Mouse (Mus musculus) B cell, adult 62 days (primary cell): ENCODE results near the gene Mfsd1. TPM values are rescaled to one million over a fixed set of nuclear protein-coding genes. Genes with fewer than 3 reads are reported as not detected.

Experiments
- total RNA-seq: library from RNA; stranded (reverse); gene quantifications from 4 replicates; pipeline ENCODE4 v1.2.4, GENCODE M21; 2023

Gene Mfsd1
- 47.7 to 58.5 TPM (median 52.0 TPM) in 4 replicates for total RNA-seq

DNA sequence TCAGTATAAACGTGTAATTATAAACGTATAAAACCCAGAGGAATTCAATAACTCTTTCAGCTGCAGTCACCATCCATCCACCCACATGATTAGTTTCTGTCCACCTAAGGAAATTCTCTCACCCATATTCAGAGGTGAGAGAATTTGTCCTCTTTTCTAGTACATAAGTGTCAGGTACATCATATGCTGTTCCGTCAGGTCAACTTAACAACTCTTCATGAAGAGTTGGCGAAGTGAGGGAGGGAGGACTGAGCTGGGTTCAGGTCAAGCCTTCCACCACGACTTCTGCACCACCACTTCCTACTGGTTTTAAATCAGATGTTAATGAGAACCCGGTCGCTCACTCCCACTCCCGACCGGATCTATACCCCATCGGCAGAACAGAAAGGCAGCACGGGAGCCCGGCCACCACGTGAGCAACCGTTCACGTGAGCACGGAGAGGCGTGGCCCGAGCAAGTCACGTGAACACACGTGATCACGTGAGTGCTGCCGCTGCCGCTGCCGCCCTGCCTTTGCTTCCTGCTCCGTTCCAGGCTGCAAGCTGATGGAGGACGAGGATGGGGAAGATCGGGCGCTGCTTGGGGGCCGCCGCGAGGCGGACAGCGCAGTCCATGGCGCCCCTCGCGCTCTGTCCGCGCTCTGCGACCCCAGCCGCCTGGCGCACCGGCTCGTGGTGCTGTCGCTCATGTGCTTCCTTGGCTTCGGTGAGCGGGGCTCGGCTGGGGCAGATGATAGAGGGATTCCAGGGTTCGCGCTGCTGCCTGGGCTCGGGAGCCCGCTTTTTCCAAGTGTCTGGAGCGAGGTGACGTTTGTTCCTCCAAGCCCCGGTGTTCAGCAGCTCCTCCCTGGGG lies at the start of gene Mfsd1:
Gene Mfsd1 (plus strand): TSS at position 469 of the 852 bp plus-strand sequence.

Other genes with a start within 250 kb of the Mfsd1 start
- gene Mlf1, start 208.6 kb upstream of the Mfsd1 start, total RNA-seq, result 5.3 to 8.3 TPM (median 6.7 TPM) in 4 replicates
- gene Gm17402, start 207.6 kb upstream of the Mfsd1 start, total RNA-seq, result not detected in 4 replicates
- 28.3 to 36.0 TPM (median 31.0 TPM) in 4 replicates for gene Gfm1, start 152.6 kb upstream of the Mfsd1 start, total RNA-seq
- gene Lxn, start 118.8 kb upstream of the Mfsd1 start, total RNA-seq, result 1.6 to 1.8 TPM in 2 of 4 replicates, not detected in the others
- gene Rarres1, start 67.2 kb upstream of the Mfsd1 start, total RNA-seq, result 0.45 to 0.85 TPM (median 0.73 TPM) in 3 of 4 replicates, not detected in the other